Mouse (Mus musculus): Measurements from ENCODE around the gene Zkscan16. TPM values are rescaled to one million over a fixed set of nuclear protein-coding genes. Genes with fewer than 3 reads are reported as not detected.

The Zkscan16 gene
- polyA plus RNA-seq, 1 experiment from 2014 or later, result 0.16 TPM

- Histone ChIP-seq H3K9ac (ENCODE audit: low read length) (no peak within 1 kb of the TSS), H3K4me3 (ENCODE audit: control insufficient read depth in 1 of 2, insufficient read depth in 1 of 2, low read depth in 1 of 2, low read length in 2 of 2) (no peak within 1 kb of the TSS), H3K36me3 (ENCODE audit: control insufficient read depth, insufficient read depth, low read length) (no peaks in the 10 kb centered on the region), H3K4me1 (ENCODE audit: control insufficient read depth in 2 of 2, insufficient read depth in 2 of 2, low read length in 2 of 2) (peaks cover 3 to 5% of the 10 kb centered on the region in 2 experiments), H3K4me2 (ENCODE audit: low read length) (no peak within 1 kb of the TSS), H3K27ac (replicated peaks in 1 of 2; ENCODE audit: control insufficient read depth in 1 of 2, insufficient read depth in 1 of 2, low read depth in 2 of 2, low read length in 2 of 2) (no peak within 1 kb of the TSS), H3K27me3 (ENCODE audit: control insufficient read depth, insufficient read depth, low read length) (no peaks in the 10 kb centered on the region), H3K9me3 (ENCODE audit: control insufficient read depth, low read length) (no peaks in the 10 kb centered on the region)
- 68% methylated on average over 4 of the region's 4 CpGs for WGBS
- no peak for ATAC-seq (ENCODE audit: insufficient number of reproducible peaks, insufficient read depth, low FRiP score, low read depth)
These were observed 51.3 kb downstream of the Zkscan16 start, which contains the start of gene Dnajc25 for GRCm38 (mm10) chr4:58994762-58995161. Gene Dnajc25, plus strand, starts transcription at chr4:58995062.

- WGBS, result 56% methylated on average over 8 of the region's 8 CpGs
- Histone ChIP-seq H3K27me3 (ENCODE audit: control insufficient read depth, insufficient read depth, low read length) (no peaks in the 10 kb centered on the region), H3K9ac (ENCODE audit: low read length) (no peak overlapping the region), H3K4me3 (ENCODE audit: control insufficient read depth in 1 of 2, insufficient read depth in 1 of 2, low read depth in 1 of 2, low read length in 2 of 2) (no peak overlapping the region), H3K4me2 (ENCODE audit: low read length) (no peak overlapping the region), H3K9me3 (ENCODE audit: control insufficient read depth, low read length) (no peaks in the 10 kb centered on the region), H3K4me1 (ENCODE audit: control insufficient read depth in 2 of 2, insufficient read depth in 2 of 2, low read length in 2 of 2) (peaks cover 3 to 5% of the 10 kb centered on the region in 2 experiments), H3K36me3 (ENCODE audit: control insufficient read depth, insufficient read depth, low read length) (no peaks in the 10 kb centered on the region), H3K27ac (replicated peaks in 1 of 2; ENCODE audit: control insufficient read depth in 1 of 2, insufficient read depth in 1 of 2, low read depth in 2 of 2, low read length in 2 of 2) (no peak overlapping the region)
- ATAC-seq (ENCODE audit: insufficient number of reproducible peaks, insufficient read depth, low FRiP score, low read depth), result no peak
These were observed 51.8 kb downstream of the Zkscan16 start for GRCm38 (mm10) chr4:58995251-58995693.

GRCm38 (mm10) chr4:58997081-58997480 is 53.7 kb downstream of the Zkscan16 start:
- no peak for ATAC-seq (ENCODE audit: insufficient number of reproducible peaks, insufficient read depth, low FRiP score, low read depth)
- WGBS, result 38% methylated on average over 5 of the region's 5 CpGs
- peaks cover 2 to 5% of the 10 kb centered on the region in 2 experiments for H3K4me1 ChIP-seq (ENCODE audit: control insufficient read depth in 2 of 2, insufficient read depth in 2 of 2, low read length in 2 of 2)
- H3K4me2 ChIP-seq (ENCODE audit: low read length), result no peak overlapping the region
- no peak overlapping the region for H3K9ac ChIP-seq (ENCODE audit: low read length)
- H3K27ac ChIP-seq (replicated peaks in 1 of 2; ENCODE audit: control insufficient read depth in 1 of 2, insufficient read depth in 1 of 2, low read depth in 2 of 2, low read length in 2 of 2), result no peak overlapping the region
- H3K9me3 ChIP-seq (ENCODE audit: control insufficient read depth, low read length), result no peaks in the 10 kb centered on the region
- H3K36me3 ChIP-seq (ENCODE audit: control insufficient read depth, insufficient read depth, low read length), result no peaks in the 10 kb centered on the region
- H3K27me3 ChIP-seq (ENCODE audit: control insufficient read depth, insufficient read depth, low read length), result no peaks in the 10 kb centered on the region
- H3K4me3 ChIP-seq (ENCODE audit: control insufficient read depth in 1 of 2, insufficient read depth in 1 of 2, low read depth in 1 of 2, low read length in 2 of 2), result no peak overlapping the region

GRCm38 (mm10) chr4:58998688-58999087 is 55.3 kb downstream of the Zkscan16 start:
- no peaks in the 10 kb centered on the region for H3K36me3 ChIP-seq (ENCODE audit: control insufficient read depth, insufficient read depth, low read length)
- 70% methylated on average over 1 of the region's 1 CpGs for WGBS

GRCm38 (mm10) chr4:58999686-59000085 is 56.3 kb downstream of the Zkscan16 start:
- 15% methylated on average over 2 of the region's 2 CpGs for WGBS
- H3K9ac ChIP-seq (ENCODE audit: low read length), result no peak overlapping the region
- H3K36me3 ChIP-seq (ENCODE audit: control insufficient read depth, insufficient read depth, low read length), result no peaks in the 10 kb centered on the region
- no peak overlapping the region for H3K27ac ChIP-seq (replicated peaks in 1 of 2; ENCODE audit: control insufficient read depth in 1 of 2, insufficient read depth in 1 of 2, low read depth in 2 of 2, low read length in 2 of 2)
- no peaks in the 10 kb centered on the region for H3K27me3 ChIP-seq (ENCODE audit: control insufficient read depth, insufficient read depth, low read length)
- no peak overlapping the region for H3K4me3 ChIP-seq (ENCODE audit: control insufficient read depth in 1 of 2, insufficient read depth in 1 of 2, low read depth in 1 of 2, low read length in 2 of 2)
- H3K9me3 ChIP-seq (ENCODE audit: control insufficient read depth, low read length), result no peaks in the 10 kb centered on the region
- no peak for ATAC-seq (ENCODE audit: insufficient number of reproducible peaks, insufficient read depth, low FRiP score, low read depth)
- peaks cover 4 to 15% of the 10 kb centered on the region in 2 experiments; a peak in 3 of 4 replicates for H3K4me1 ChIP-seq (ENCODE audit: control insufficient read depth in 2 of 2, insufficient read depth in 2 of 2, low read length in 2 of 2)
- H3K4me2 ChIP-seq (ENCODE audit: low read length), result no peak overlapping the region

More at GRCm38 (mm10) chr4:58998688-58999087, 55.3 kb downstream of the Zkscan16 start:
- Histone ChIP-seq H3K4me2 (ENCODE audit: low read length) (no peak overlapping the region), H3K4me1 (ENCODE audit: control insufficient read depth in 2 of 2, insufficient read depth in 2 of 2, low read length in 2 of 2) (peaks cover 2 to 5% of the 10 kb centered on the region in 2 experiments; a peak in 3 of 4 replicates), H3K9me3 (ENCODE audit: control insufficient read depth, low read length) (no peaks in the 10 kb centered on the region), H3K4me3 (ENCODE audit: control insufficient read depth in 1 of 2, insufficient read depth in 1 of 2, low read depth in 1 of 2, low read length in 2 of 2) (no peak overlapping the region), H3K9ac (ENCODE audit: low read length) (no peak overlapping the region), H3K27ac (replicated peaks in 1 of 2; ENCODE audit: control insufficient read depth in 1 of 2, insufficient read depth in 1 of 2, low read depth in 2 of 2, low read length in 2 of 2) (no peak overlapping the region), H3K27me3 (ENCODE audit: control insufficient read depth, insufficient read depth, low read length) (no peaks in the 10 kb centered on the region)
- ATAC-seq (ENCODE audit: insufficient number of reproducible peaks, insufficient read depth, low FRiP score, low read depth), result no peak

DNA sequence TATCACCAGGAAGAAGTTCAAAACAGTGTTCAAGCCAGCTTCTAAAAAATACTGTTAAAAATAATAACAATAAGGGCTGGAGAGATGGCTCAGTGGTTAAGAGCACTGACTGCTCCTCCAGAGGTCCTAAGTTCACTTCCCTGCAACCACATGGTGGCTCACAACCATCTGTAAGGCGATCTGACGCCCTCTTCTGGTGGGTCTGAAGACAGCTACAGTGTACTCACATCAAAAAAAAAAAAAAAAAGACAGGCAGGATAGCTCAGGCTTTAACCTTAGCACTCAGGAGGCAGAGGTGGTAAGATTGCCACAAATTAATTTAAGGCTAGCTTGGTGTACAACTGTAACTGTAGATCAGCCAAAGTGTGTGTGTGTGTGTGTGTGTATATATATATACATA is 57.2 kb downstream of the Zkscan16 start:
- Histone ChIP-seq H3K4me1 (ENCODE audit: control insufficient read depth in 2 of 2, insufficient read depth in 2 of 2, low read length in 2 of 2) (peaks cover 5 to 25% of the 10 kb centered on the region in 2 experiments; a peak in 3 of 4 replicates), H3K4me2 (ENCODE audit: low read length) (no peak overlapping the region), H3K27ac (replicated peaks in 1 of 2; ENCODE audit: control insufficient read depth in 1 of 2, insufficient read depth in 1 of 2, low read depth in 2 of 2, low read length in 2 of 2) (no peak overlapping the region), H3K9me3 (ENCODE audit: control insufficient read depth, low read length) (no peaks in the 10 kb centered on the region), H3K36me3 (ENCODE audit: control insufficient read depth, insufficient read depth, low read length) (no peaks in the 10 kb centered on the region), H3K4me3 (ENCODE audit: control insufficient read depth in 1 of 2, insufficient read depth in 1 of 2, low read depth in 1 of 2, low read length in 2 of 2) (no peak overlapping the region), H3K9ac (ENCODE audit: low read length) (no peak overlapping the region), H3K27me3 (ENCODE audit: control insufficient read depth, insufficient read depth, low read length) (no peaks in the 10 kb centered on the region)
- WGBS, result 0% methylated on average over 2 of the region's 2 CpGs
- ATAC-seq (ENCODE audit: insufficient number of reproducible peaks, insufficient read depth, low FRiP score, low read depth), result no peak

GRCm38 (mm10) chr4:59002948-59003805 is 59.7 kb downstream of the Zkscan16 start, which contains the start of gene Gm20503:
Gene Gm20503, plus strand, starts transcription at chr4:59003210.
- no peaks in the 10 kb centered on the region for H3K9me3 ChIP-seq (ENCODE audit: control insufficient read depth, low read length)
- ATAC-seq (ENCODE audit: insufficient number of reproducible peaks, insufficient read depth, low FRiP score, low read depth), result peak; percentile 95
- H3K9ac ChIP-seq (ENCODE audit: low read length), result peak within 1 kb of the TSS; percentile 88
- peak within 1 kb of the TSS; percentile 92 for H3K4me2 ChIP-seq (ENCODE audit: low read length)
- peaks cover 8 to 22% of the 10 kb centered on the region in 2 experiments for H3K4me1 ChIP-seq (ENCODE audit: control insufficient read depth in 2 of 2, insufficient read depth in 2 of 2, low read length in 2 of 2)
- no peaks in the 10 kb centered on the region for H3K27me3 ChIP-seq (ENCODE audit: control insufficient read depth, insufficient read depth, low read length)
- H3K27ac ChIP-seq (replicated peaks in 1 of 2; ENCODE audit: control insufficient read depth in 1 of 2, insufficient read depth in 1 of 2, low read depth in 2 of 2, low read length in 2 of 2), result peak within 1 kb of the TSS; percentile 64 to 87; a peak in 3 of 4 replicates
- under 1% methylated on average over 80 of the region's 89 CpGs for WGBS
- no peaks in the 10 kb centered on the region for H3K36me3 ChIP-seq (ENCODE audit: control insufficient read depth, insufficient read depth, low read length)
- H3K4me3 ChIP-seq (ENCODE audit: control insufficient read depth in 1 of 2, insufficient read depth in 1 of 2, low read depth in 1 of 2, low read length in 2 of 2), result peak within 1 kb of the TSS; percentile 74 to 82
